Mouse (Mus musculus) WW6 (cell line): ENCODE measurements at regions not wholly inside any gene's neighbourhood (a gene's known extent, or its start where the extent isn't known, plus 50 kb on each side); places are given as distances from the start of the nearest gene placed in this dataset.
A peak's percentile ranks its signal among the peaks of the same experiment; 100 is the strongest.

Experiments
- DNase-seq: peaks from one replicate; pipeline ENCODE4 v3.0.0-alpha.2; 2013; ENCODE audit warnings: low read depth, low spot score

- DNase-seq: no peak
Observed at GRCm38 (mm10) chr7:62924585-62925331, 101.3 kb upstream of the A26c2 start.

DNA sequence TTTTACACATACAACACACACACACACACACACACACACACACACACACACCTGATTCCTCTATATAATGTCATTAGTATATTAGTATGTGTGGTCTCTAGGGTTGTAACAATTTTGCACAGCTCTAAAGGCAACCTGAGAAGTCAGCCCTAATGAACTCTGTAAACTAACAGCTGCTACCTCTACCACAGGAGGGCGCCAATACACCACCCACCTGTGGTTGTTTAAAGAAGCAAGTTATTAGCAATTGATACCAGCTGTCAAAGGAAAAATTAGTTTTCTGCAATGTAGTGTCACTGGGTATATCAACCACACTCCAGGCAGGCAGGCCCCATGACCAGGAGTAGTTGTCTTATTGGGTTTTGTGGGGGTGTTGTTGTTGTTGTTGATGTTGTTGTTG, 98.8 kb upstream of the A26c2 start:
- DNase-seq: no peak

DNA sequence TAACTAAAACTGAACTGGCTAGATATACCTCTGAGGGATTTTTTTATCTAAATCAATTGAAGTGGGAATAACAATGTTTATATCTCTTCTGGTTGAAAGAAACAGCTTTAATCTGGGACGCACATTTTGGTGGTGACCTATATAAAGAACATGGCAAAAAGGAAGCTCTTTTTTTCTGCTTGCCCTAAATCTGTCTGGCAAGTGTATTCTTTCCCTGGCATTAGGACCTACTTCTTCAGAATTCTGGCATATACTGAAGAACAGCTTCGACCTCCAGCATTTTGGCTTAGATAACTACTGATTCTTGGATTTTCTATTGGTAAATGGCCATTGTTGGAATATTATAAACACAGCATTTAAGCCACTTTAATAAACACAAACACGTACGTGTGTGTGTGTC, 70.9 kb upstream of the A26c2 start:
- DNase-seq: no peak

GRCm38 (mm10) chr7:62877033-62877432, 53.6 kb upstream of the A26c2 start:
- peak; percentile 13 for DNase-seq
